Mouse (Mus musculus): ENCODE results near the gene Olfr513.

Olfr513 gene

GRCm38 (mm10) chr7:108750673-108751072, at the start of gene Olfr513:
Olfr513 (plus strand) TSS chr7:108750973.
- no peak for DNase-seq

- DNase-seq: no peak
Observed at GRCm38 (mm10) chr7:108713020-108713419, 37.8 kb upstream of the Olfr513 start, which contains the start of gene Olfr512. Olfr512 (plus strand) TSS chr7:108713320.

DNA sequence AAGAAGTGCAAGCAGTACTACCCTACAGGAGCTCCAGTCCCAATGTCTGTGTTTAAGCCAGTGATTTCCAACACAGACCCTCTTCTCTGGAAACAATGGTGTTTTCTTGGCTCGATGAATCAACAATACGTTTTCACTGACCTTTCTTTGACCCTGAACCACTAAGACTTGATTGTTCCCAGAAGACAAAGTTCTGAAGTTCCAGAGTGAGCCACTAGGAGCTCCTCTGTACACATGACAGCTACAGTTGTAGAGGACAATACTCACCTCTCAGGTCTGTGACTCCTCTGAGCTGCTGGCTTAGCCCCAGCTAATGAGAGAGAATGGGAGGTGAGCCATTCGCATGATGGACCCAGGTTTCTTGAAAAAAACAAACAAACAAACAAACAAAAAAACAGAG, 9.6 kb downstream of the Olfr513 start:
- no peak for DNase-seq

- DNase-seq: no peak
Observed at GRCm38 (mm10) chr7:108797205-108797933, 46.6 kb downstream of the Olfr513 start.
